Mouse (Mus musculus) intestine, embryonic 14.5 days (tissue): ENCODE results near the gene Lgals1. TPM values are rescaled to one million over a fixed set of nuclear protein-coding genes. Genes with fewer than 3 reads are reported as not detected.
A peak's percentile ranks its signal among the peaks of the same experiment; 100 is the strongest.

Experiments used
- ATAC-seq: fragments of 200-750 bp; cut with Nextera tagmentation; replicated peaks from 2 replicates; pipeline ENCODE4 v1.8.0; 2017; ENCODE audit warnings: low read depth, moderate number of reproducible peaks, moderate TSS enrichment, moderate library complexity; ENCODE audit not compliant: low FRiP score, low TSS enrichment
- DNase-seq: peaks from one replicate; pipeline ENCODE4 v3.0.0-alpha.2; 2018; ENCODE audit warnings: low spot score
- H3K27ac ChIP-seq: fragments of 300-500 bp; sonication (generic); 2 replicates; pipeline ENCODE4 v1.5.1; 2014; ENCODE audit warnings: low read depth, mild to moderate bottlenecking, control low read depth
- H3K27me3 ChIP-seq: fragments of 300-500 bp; sonication (generic); replicated peaks from 2 replicates; pipeline ENCODE4 v1.6.1; 2014; ENCODE audit warnings: low read length, control low read depth; ENCODE audit not compliant: control insufficient read depth, insufficient read depth
- H3K36me3 ChIP-seq: fragments of 300-500 bp; sonication (generic); 2 replicates; pipeline ENCODE4 v1.6.1; 2014; ENCODE audit warnings: low read length, control low read depth; ENCODE audit not compliant: control insufficient read depth, insufficient read depth
- H3K4me1 ChIP-seq: fragments of 300-500 bp; sonication (generic); replicated peaks from 2 replicates; pipeline ENCODE4 v1.6.1; 2014; ENCODE audit warnings: low read length, control low read depth, mixed read lengths; ENCODE audit not compliant: control insufficient read depth, insufficient read depth
- H3K4me2 ChIP-seq: fragments of 300-500 bp; sonication (generic); 2 replicates; pipeline ENCODE4 v1.6.1; 2014; ENCODE audit warnings: low read length
- H3K4me3 ChIP-seq: fragments of 300-500 bp; sonication (generic); 2 replicates; pipeline ENCODE4 v1.5.1; 2014; ENCODE audit warnings: low read depth, low read length, control low read depth, mixed read lengths
- H3K9ac ChIP-seq: fragments of 300-500 bp; sonication (generic); 2 replicates; pipeline ENCODE4 v1.6.1; 2014; ENCODE audit warnings: mild to moderate bottlenecking, low read length
- H3K9me3 ChIP-seq: fragments of 300-500 bp; sonication (generic); 2 replicates; pipeline ENCODE4 v1.6.1; 2016; ENCODE audit warnings: low read length, control low read depth; ENCODE audit not compliant: control insufficient read depth
- WGBS: fragments of 180-500 bp; shearing (Covaris S2); extraction: QIAGEN DNeasy Blood & Tissue Kit; methylation state at CpG from one replicate; pipeline ENCODE4 v1.1.7; 2014; 5-methylcytosine and 5-hydroxymethylcytosine counted together
- polyA plus RNA-seq: library from polyadenylated mRNA; unstranded; fragments of >200 nt; fragmentation: Nextera tagmentation; extraction: Ambion mirVana; gene quantifications from 2 replicates; pipeline ENCODE4 v1.2.1, GENCODE M21; 2014

Lgals1 gene
- polyA plus RNA-seq, 1 experiment from 2014 or later: 1,194 TPM

GRCm38 (mm10) chr15:78955663-78956062 lies 29.1 kb downstream of the Lgals1 start:
- H3K4me1 ChIP-seq: no peaks in the 10 kb centered on the region
- DNase-seq (no peak), ATAC-seq (no peak)
- H3K4me2 ChIP-seq: no peak overlapping the region
- 75% methylated on average over 3 of the region's 3 CpGs for WGBS
- H3K36me3 ChIP-seq: 0 out of 2 replicates have a peak, but pooled peaks cover 4% of the 10 kb centered on the region
- no peak overlapping the region for H3K27ac ChIP-seq
- H3K9ac ChIP-seq: no peak overlapping the region
- H3K9me3 ChIP-seq: no peaks in the 10 kb centered on the region
- H3K4me3 ChIP-seq: no peak overlapping the region
- no peaks in the 10 kb centered on the region for H3K27me3 ChIP-seq

GRCm38 (mm10) chr15:78956351-78956750 lies 29.8 kb downstream of the Lgals1 start:
- Histone ChIP-seq H3K27ac (no peak overlapping the region), H3K4me1 (no peaks in the 10 kb centered on the region), H3K4me3 (no peak overlapping the region), H3K4me2 (no peak overlapping the region), H3K9me3 (no peaks in the 10 kb centered on the region), H3K36me3 (0 out of 2 replicates have a peak, but pooled peaks cover 7% of the 10 kb centered on the region), H3K27me3 (no peaks in the 10 kb centered on the region), H3K9ac (no peak overlapping the region)
- 69% methylated on average over 4 of the region's 4 CpGs for WGBS
- ATAC-seq (no peak; the same call in 1 of the 2 replicates), DNase-seq (no peak)

GRCm38 (mm10) chr15:78957021-78957420 lies 30.5 kb downstream of the Lgals1 start:
- no peak overlapping the region for H3K27ac ChIP-seq
- no peak overlapping the region for H3K9ac ChIP-seq
- H3K27me3 ChIP-seq: no peaks in the 10 kb centered on the region
- no peak overlapping the region for H3K4me3 ChIP-seq
- H3K4me2 ChIP-seq: no peak overlapping the region
- DNase-seq (no peak), ATAC-seq (no peak)
- 56% methylated on average over 15 of the region's 15 CpGs for WGBS
- H3K9me3 ChIP-seq: no peaks in the 10 kb centered on the region
- 0 out of 2 replicates have a peak, but pooled peaks cover 7% of the 10 kb centered on the region for H3K36me3 ChIP-seq
- H3K4me1 ChIP-seq: no peaks in the 10 kb centered on the region

GRCm38 (mm10) chr15:78959537-78959936 lies 33.0 kb downstream of the Lgals1 start:
- no peak overlapping the region for H3K4me2 ChIP-seq
- no peaks in the 10 kb centered on the region for H3K9me3 ChIP-seq
- no peaks in the 10 kb centered on the region for H3K27me3 ChIP-seq
- DNase-seq: no peak
- H3K27ac ChIP-seq: no peak overlapping the region
- ATAC-seq: no peak
- H3K4me1 ChIP-seq: no peaks in the 10 kb centered on the region
- 0 out of 2 replicates have a peak, but pooled peaks cover 7% of the 10 kb centered on the region for H3K36me3 ChIP-seq
- H3K4me3 ChIP-seq: no peak overlapping the region
- H3K9ac ChIP-seq: no peak overlapping the region
- 81% methylated on average over 11 of the region's 11 CpGs for WGBS

GRCm38 (mm10) chr15:78960088-78960487 lies 33.6 kb downstream of the Lgals1 start:
- no peak for ATAC-seq

GRCm38 (mm10) chr15:78962885-78963284 lies 36.4 kb downstream of the Lgals1 start:
- DNase-seq (peak; percentile 75), ATAC-seq (peak; percentile 48; the same call in 1 of the 2 replicates)
- Histone ChIP-seq H3K4me3 (no peak overlapping the region), H3K9ac (no peak overlapping the region), H3K9me3 (no peaks in the 10 kb centered on the region), H3K4me2 (no peak overlapping the region), H3K27me3 (no peaks in the 10 kb centered on the region), H3K36me3 (0 out of 2 replicates have a peak, but pooled peaks cover 7% of the 10 kb centered on the region), H3K4me1 (no peaks in the 10 kb centered on the region), H3K27ac (no peak overlapping the region)
- 40% methylated on average over 2 of the region's 2 CpGs for WGBS

More at GRCm38 (mm10) chr15:78960088-78960487, 33.6 kb downstream of the Lgals1 start:
- Histone ChIP-seq H3K27ac (no peak overlapping the region), H3K9me3 (no peaks in the 10 kb centered on the region), H3K4me1 (no peaks in the 10 kb centered on the region), H3K4me2 (no peak overlapping the region), H3K9ac (no peak overlapping the region), H3K4me3 (no peak overlapping the region), H3K27me3 (no peaks in the 10 kb centered on the region), H3K36me3 (0 out of 2 replicates have a peak, but pooled peaks cover 7% of the 10 kb centered on the region)
- WGBS: 78% methylated on average over 4 of the region's 4 CpGs
- DNase-seq: no peak

- Histone ChIP-seq H3K27ac (no peak overlapping the region), H3K27me3 (no peaks in the 10 kb centered on the region), H3K4me2 (no peak overlapping the region), H3K4me3 (no peak overlapping the region), H3K36me3 (no peaks in the 10 kb centered on the region), H3K4me1 (no peaks in the 10 kb centered on the region), H3K9me3 (no peaks in the 10 kb centered on the region), H3K9ac (no peak overlapping the region)
- DNase-seq: no peak
- ATAC-seq: no peak
- 74% methylated on average over 6 of the region's 6 CpGs for WGBS
Measured at GRCm38 (mm10) chr15:78971626-78972025, 45.1 kb downstream of the Lgals1 start.

- Histone ChIP-seq H3K4me1 (peaks cover 9% of the 10 kb centered on the region), H3K4me2 (no peak overlapping the region), H3K36me3 (no peaks in the 10 kb centered on the region), H3K27ac (no peak overlapping the region), H3K9ac (no peak overlapping the region), H3K9me3 (no peaks in the 10 kb centered on the region), H3K27me3 (no peaks in the 10 kb centered on the region), H3K4me3 (no peak overlapping the region)
- DNase-seq (no peak), ATAC-seq (no peak)
- WGBS: 75% methylated on average over 7 of the region's 7 CpGs
Measured at GRCm38 (mm10) chr15:78973950-78974349, 47.4 kb downstream of the Lgals1 start.

GRCm38 (mm10) chr15:78977676-78978159 lies 51.2 kb downstream of the Lgals1 start:
- DNase-seq: no peak
- Histone ChIP-seq H3K27me3 (no peaks in the 10 kb centered on the region), H3K9me3 (no peaks in the 10 kb centered on the region), H3K4me1 (peaks cover 27% of the 10 kb centered on the region), H3K27ac (no peak overlapping the region), H3K36me3 (no peaks in the 10 kb centered on the region), H3K9ac (no peak overlapping the region), H3K4me2 (no peak overlapping the region), H3K4me3 (no peak overlapping the region)
- ATAC-seq: no peak
- 88% methylated on average over 8 of the region's 8 CpGs for WGBS
